Mouse (Mus musculus) cerebellum, adult 2 months (tissue): ENCODE results near the gene Gabrg3. TPM values are rescaled to one million over a fixed set of nuclear protein-coding genes. Genes with fewer than 3 reads are reported as not detected.

Experiments used
- DNase-seq, 2 experiments: peaks; one replicate each; pipeline ENCODE4 v3.0.0; 2021
- H3K27ac ChIP-seq: fragments of 200-500 bp; 2 replicates; pipeline ENCODE4 v1.5.1; 2012; ENCODE audit warnings: low read length, control low read depth, inconsistent platforms; ENCODE audit not compliant: insufficient read depth
- H3K27me3 ChIP-seq: fragments of 200-500 bp; 2 replicates; pipeline ENCODE4 v1.6.1; 2012; ENCODE audit warnings: inconsistent platforms, mild to moderate bottlenecking, low read length, moderate library complexity; ENCODE audit not compliant: control insufficient read depth, insufficient read depth
- H3K4me1 ChIP-seq: fragments of 200-500 bp; 2 replicates; pipeline ENCODE4 v1.6.1; 2011; ENCODE audit warnings: low read length; ENCODE audit not compliant: control insufficient read depth, insufficient read depth
- H3K4me3 ChIP-seq: fragments of 200-500 bp; replicated peaks from 2 replicates; pipeline ENCODE3; 2011; ENCODE audit warnings: mild to moderate bottlenecking, low read depth, low read length, control low read depth; ENCODE audit not compliant: insufficient read depth
- CTCF ChIP-seq: fragments of 200-500 bp; IDR thresholded peaks from 2 replicates; pipeline ENCODE4 v1.5.1; 2011; ENCODE audit warnings: low read depth, mild to moderate bottlenecking, control low read depth, low read length, moderate library complexity, borderline replicate concordance; ENCODE audit not compliant: insufficient read depth
- POLR2A ChIP-seq: fragments of 200-500 bp; IDR thresholded peaks from 2 replicates; pipeline ENCODE4 v1.6.1; 2011; ENCODE audit warnings: low read length, control low read depth, borderline replicate concordance; ENCODE audit not compliant: insufficient read depth
- whole genome bisulfite sequencing: fragments of 180-500 bp; shearing (Covaris S2); methylation state at CpG from one replicate; pipeline ENCODE4 v1.1.7; 2018; 5-methylcytosine and 5-hydroxymethylcytosine counted together
- polyA plus RNA-seq: library from polyadenylated mRNA; depleted of rRNA; stranded (reverse); fragments of >200 nt; gene quantifications from 2 replicates; pipeline ENCODE4 v1.2.3, GENCODE M21; 2012

Gabrg3 gene
- polyA plus RNA-seq, 1 experiment, result 2.7 TPM

DNA sequence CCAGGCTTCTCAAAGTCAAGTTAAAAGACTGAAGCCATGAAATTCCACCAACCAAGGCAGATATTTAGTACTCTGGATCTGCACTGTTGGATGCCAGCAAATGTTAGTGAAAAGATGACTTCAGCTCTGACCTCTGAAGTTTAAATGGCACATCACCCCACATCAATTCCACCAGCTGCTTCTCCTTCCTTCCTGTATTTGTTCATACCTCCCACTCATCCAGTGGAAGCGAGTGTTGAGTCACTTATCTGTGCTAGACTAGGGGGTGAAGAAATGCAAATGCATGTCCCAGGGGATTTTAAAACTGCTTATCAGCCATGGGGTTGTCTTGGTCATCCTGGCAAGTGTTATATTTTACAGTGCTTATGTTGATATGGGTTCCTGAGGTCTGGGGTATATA, 79.7 kb downstream of the Gabrg3 start:
- no peak overlapping the region for H3K27ac ChIP-seq
- H3K27me3 ChIP-seq, result no peaks in the 10 kb centered on the region
- H3K4me3 ChIP-seq, result no peak overlapping the region
- TF ChIP-seq CTCF (no peak), POLR2A (no peak)
- no peak for DNase-seq
- H3K4me1 ChIP-seq, result no peaks in the 10 kb centered on the region
- WGBS, result 74% methylated on average over 1 of the region's 1 CpGs

DNA sequence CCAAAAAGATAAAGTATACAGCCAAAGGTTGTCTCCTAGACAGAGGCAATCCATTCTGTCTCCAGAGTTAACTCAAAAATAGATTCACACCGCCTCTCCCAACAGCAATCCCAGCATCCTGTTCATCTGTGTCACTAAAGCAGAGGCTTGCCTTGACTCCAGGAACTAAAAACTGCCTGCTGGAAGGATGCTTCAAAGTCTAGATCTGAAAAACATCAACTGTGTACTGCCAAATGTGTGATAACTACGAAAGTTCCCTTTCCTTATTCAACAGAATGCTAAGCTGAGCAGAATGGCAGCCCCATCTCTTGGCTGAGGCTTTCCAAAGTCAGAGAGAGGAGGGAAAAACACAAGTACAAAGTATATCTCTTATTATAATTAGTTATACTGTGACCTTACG, 90.3 kb downstream of the Gabrg3 start:
- WGBS, result 79% methylated on average over 3 of the region's 3 CpGs
- TF ChIP-seq CTCF (no peak), POLR2A (no peak)
- Histone ChIP-seq H3K27ac (no peak overlapping the region), H3K4me3 (no peak overlapping the region), H3K4me1 (no peaks in the 10 kb centered on the region), H3K27me3 (no peaks in the 10 kb centered on the region)
- no peak for DNase-seq

DNA sequence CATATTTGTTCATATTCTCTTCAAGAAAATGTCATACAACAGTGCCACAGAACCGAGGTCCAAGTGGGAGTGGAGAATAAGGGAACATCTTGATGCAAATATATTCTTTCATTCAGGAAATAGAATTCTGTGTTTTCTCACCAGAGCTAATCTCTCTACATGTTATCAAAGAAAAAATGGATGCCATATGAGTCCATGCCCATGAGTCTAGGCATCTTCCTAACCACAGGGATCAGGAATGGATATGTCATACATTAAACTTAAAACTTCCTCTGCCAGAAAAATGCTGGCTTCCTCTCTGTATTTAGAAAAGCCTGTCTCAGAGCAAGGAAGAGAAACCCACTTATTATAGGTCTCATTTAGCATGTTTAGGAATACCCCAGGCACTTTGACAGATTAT, 92.9 kb downstream of the Gabrg3 start:
- no peak overlapping the region for H3K27ac ChIP-seq
- H3K4me1 ChIP-seq, result no peaks in the 10 kb centered on the region
- TF ChIP-seq CTCF (no peak), POLR2A (no peak)
- 59% methylated on average over 1 of the region's 1 CpGs for WGBS
- no peak for DNase-seq
- no peak overlapping the region for H3K4me3 ChIP-seq
- no peaks in the 10 kb centered on the region for H3K27me3 ChIP-seq

DNA sequence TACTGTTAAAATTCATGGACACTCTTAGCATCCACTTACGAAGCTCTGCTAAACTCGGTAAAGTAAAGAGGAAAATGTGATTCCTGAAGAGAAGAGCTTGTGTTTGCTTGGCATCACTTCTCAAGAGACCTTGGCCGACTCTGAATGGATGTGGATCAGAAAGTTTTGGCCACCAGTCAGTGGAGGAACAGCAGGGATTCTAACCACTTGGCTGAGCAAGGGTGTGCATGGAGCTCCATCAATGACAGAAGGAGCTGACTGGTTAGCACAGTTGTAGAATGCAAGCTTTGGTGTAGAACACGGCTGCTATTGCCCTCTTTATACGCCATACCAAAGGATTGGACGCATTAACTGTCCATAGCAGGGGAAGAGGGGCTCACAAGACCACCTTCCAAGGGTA, 93.4 kb downstream of the Gabrg3 start:
- Histone ChIP-seq H3K27me3 (no peaks in the 10 kb centered on the region), H3K27ac (no peak overlapping the region), H3K4me1 (no peaks in the 10 kb centered on the region), H3K4me3 (no peak overlapping the region)
- WGBS, result 35% methylated on average over 6 of the region's 6 CpGs
- no peak for TF ChIP-seq POLR2A
- TF ChIP-seq CTCF, result no peak
- peak; percentile 7 to 27 for DNase-seq

DNA sequence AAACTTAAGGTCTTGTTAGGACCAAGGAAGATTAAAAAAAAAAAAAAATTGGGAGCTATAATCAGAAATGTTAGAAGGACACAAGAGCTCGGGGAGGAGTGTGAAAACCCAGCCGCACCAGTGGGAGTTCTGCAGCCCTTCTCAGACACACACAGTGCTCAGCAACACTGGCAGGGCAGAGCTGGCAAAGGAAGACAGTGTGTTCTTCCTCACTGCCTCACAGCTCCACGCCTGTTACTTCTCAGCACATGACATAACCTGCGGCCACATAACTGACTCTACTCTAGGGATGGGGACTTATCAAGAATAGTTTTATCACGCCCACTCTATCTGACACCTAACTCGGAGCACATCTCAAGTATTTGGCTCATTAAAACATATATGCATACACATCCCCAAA, 103.8 kb downstream of the Gabrg3 start:
- Histone ChIP-seq H3K4me1 (no peaks in the 10 kb centered on the region), H3K27me3 (no peaks in the 10 kb centered on the region), H3K27ac (no peak overlapping the region), H3K4me3 (no peak overlapping the region)
- no peak for TF ChIP-seq CTCF
- 74% methylated on average over 6 of the region's 6 CpGs for WGBS
- DNase-seq, result no peak

DNA sequence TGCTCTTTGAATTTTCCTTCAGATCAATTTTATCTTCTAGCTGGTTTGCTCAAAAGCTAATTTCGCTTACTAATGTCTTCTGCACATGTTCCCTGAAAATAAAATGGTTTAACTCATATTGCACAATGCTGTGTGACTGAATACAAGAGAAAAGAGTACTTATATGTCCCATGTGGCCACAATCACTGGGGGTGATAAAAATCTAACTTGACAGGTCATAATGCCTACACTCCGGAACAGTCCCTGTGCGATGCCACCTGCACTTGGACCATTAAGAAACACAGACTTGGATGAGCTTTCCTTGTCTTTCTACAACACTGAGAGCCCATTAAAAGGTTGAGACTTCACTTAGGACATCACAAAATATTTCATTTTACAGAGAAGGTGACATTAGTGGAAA, 108.1 kb downstream of the Gabrg3 start:
- no peak overlapping the region for H3K27ac ChIP-seq
- TF ChIP-seq POLR2A (no peak), CTCF (no peak)
- H3K4me1 ChIP-seq, result no peaks in the 10 kb centered on the region
- 44% methylated on average over 3 of the region's 3 CpGs for WGBS
- H3K27me3 ChIP-seq, result no peaks in the 10 kb centered on the region; the same call in 1 of the 2 replicates
- DNase-seq, result no peak
- no peak overlapping the region for H3K4me3 ChIP-seq

DNA sequence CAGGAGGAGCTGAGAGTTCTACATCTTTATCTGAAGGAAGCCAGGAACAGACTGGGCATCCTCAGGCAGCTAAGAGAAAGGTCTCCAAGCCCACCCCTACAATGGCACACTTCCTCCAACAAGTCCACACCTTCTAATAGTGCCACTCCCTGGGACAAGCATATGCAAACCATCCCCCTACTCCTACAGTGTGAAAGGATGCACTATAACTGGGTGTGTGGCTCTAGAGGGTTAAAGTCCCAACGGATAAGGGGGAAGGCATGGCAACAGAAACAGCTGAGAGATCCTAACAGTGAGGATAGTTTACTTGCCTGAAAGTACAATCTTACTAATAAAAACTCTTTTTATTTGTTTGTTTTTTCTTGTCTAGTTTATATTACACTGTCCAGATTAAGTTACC, 126.8 kb downstream of the Gabrg3 start:
- H3K27ac ChIP-seq, result no peak overlapping the region
- DNase-seq, result no peak
- no peaks in the 10 kb centered on the region for H3K4me1 ChIP-seq
- no peaks in the 10 kb centered on the region for H3K27me3 ChIP-seq
- no peak overlapping the region for H3K4me3 ChIP-seq
- no peak for TF ChIP-seq CTCF
- TF ChIP-seq POLR2A, result no peak
- 69% methylated on average over 1 of the region's 1 CpGs for WGBS

DNA sequence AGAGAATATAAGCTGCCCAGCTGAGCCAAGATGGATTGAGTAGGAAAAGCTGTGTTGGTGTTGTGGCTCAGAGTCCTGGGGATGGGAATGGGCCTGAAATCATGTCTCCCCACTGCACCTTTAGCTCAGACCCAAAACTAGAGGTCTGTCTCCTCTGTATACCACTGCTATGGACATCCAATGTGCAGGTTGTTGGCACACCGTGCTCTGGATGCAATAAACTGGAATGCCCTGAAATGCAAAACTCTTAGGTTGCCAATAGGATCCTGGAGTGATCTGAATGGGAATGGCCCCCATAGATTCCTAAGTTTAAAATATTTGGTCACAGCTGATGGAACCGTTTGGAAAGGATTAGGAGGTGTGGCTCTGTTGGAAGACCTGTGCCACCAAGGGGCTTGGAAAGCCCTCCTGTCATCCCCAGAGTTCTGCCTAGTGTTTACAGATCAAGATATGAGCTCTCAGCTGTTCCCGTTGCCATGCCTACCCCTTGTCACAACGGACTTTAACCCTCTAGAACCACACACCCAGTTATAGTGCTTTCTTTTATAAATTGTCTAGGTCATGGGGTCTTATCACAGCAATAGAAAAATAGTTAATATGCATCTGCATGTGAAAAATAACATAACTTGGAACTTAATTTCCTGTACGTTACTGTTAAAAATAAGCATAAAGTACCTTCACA, 128.0 kb downstream of the Gabrg3 start:
- TF ChIP-seq POLR2A, result no peak
- TF ChIP-seq CTCF, result no peak
- 62% methylated on average over 5 of the region's 5 CpGs for WGBS
- no peaks in the 10 kb centered on the region for H3K27me3 ChIP-seq

More for the DNA sequence above, 128.0 kb downstream of the Gabrg3 start:
- H3K27ac ChIP-seq, result no peak overlapping the region
- DNase-seq, result no peak
- H3K4me1 ChIP-seq, result no peaks in the 10 kb centered on the region
- no peak overlapping the region for H3K4me3 ChIP-seq
